Mouse (Mus musculus): ENCODE results near the gene Cped1.

Gene Cped1

DNA sequence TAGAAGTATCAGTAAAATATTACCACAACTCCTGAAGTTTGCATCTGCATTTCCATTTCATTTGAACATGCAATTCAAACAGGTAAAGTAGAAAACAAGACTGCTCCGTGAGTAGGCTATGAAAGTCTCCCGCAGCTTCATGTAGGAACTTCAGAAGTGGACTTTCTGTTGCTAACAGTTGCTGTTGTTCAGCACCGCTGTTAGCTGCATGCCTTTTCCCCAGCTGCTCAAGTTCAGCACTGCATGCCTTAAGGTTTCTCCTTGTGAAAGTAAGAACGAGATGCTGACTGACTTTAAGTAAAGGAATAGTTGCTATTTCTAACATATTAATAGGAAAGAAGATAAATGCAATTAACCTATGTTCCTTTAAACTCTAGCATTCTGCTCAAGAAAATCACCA, 306.3 kb downstream of the Cped1 start:
- DNase-seq (ENCODE audit: low spot score in 2 of 2): no peak

DNA sequence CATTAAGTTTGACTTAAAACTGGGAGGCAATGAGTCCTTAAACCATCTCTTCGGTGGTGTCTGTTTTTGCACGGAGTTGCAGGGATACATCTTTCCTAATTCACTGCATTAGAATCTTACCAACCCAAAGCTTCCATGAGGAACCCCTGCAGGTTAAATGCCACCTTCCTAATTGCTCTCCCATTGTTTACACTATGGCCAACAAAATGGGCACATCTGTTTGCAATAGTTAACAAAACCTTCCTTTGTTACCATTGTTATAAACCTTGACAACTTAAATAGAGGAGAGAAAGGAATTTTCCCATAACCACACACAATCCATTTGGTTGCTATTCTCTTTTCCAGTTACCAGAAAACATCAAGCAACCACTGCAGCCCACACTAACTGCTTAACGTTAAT, 308.2 kb downstream of the Cped1 start:
- no peak for DNase-seq (ENCODE audit: low spot score in 2 of 2)

GRCm38 (mm10) chr6:22297028-22297427, 311.3 kb downstream of the Cped1 start:
- no peak for DNase-seq (ENCODE audit: low spot score in 2 of 2)

DNA sequence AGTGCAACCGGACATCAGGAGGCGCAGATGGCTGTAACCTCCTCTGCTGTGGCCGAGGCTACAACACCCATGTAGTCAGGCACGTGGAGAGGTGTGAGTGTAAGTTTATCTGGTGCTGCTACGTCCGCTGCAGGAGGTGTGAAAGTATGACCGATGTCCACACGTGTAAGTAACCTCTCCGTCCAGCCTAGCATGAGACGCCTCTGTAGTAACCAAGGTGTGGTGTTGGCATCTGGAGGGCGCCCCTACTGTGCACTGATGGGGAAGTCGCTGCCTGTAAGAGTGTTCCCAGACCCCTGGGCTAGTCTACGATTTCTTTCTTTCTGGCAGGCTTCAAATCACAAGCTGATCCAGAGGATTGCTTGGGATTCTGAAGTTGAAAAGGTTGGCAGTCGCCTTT, 312.3 kb downstream of the Cped1 start:
- DNase-seq (ENCODE audit: low spot score in 2 of 2): no peak
